Mouse (Mus musculus): ENCODE measurements at regions not wholly inside any gene's neighbourhood (a gene's known extent, or its start where the extent isn't known, plus 50 kb on each side); places are given as distances from the start of the nearest gene placed in this dataset.
A peak's percentile ranks its signal among the peaks of the same experiment; 100 is the strongest.

GRCm38 (mm10) chr14:105630867-105631680, 265.5 kb downstream of the Spry2 start:
- peak; percentile 45 for DNase-seq (ENCODE audit: inconsistent ontology term)

- no peak for DNase-seq (ENCODE audit: inconsistent ontology term)
These were observed 266.2 kb downstream of the Spry2 start for GRCm38 (mm10) chr14:105630444-105630843.

GRCm38 (mm10) chr14:105628673-105629072, 267.9 kb downstream of the Spry2 start:
- DNase-seq (ENCODE audit: inconsistent ontology term) = no peak

- DNase-seq (ENCODE audit: inconsistent ontology term) = peak; percentile 23
These were observed 272.2 kb downstream of the Spry2 start for GRCm38 (mm10) chr14:105624387-105624786.

- DNase-seq (ENCODE audit: inconsistent ontology term) = no peak
These were observed 274.5 kb downstream of the Spry2 start for GRCm38 (mm10) chr14:105622166-105622565.

- DNase-seq (ENCODE audit: inconsistent ontology term) = peak; percentile 74
These were observed 275.5 kb downstream of the Spry2 start for GRCm38 (mm10) chr14:105621124-105621523.

- DNase-seq (ENCODE audit: inconsistent ontology term) = no peak
These were observed 277.2 kb downstream of the Spry2 start for GRCm38 (mm10) chr14:105619449-105619848.

GRCm38 (mm10) chr14:105615766-105616165, 280.9 kb downstream of the Spry2 start:
- peak; percentile 81 for DNase-seq (ENCODE audit: inconsistent ontology term)

- DNase-seq (ENCODE audit: inconsistent ontology term) = no peak
These were observed 283.8 kb downstream of the Spry2 start for GRCm38 (mm10) chr14:105612794-105613193.

GRCm38 (mm10) chr14:105608804-105609203, 287.8 kb downstream of the Spry2 start:
- DNase-seq (ENCODE audit: inconsistent ontology term) = no peak

- DNase-seq (ENCODE audit: inconsistent ontology term) = no peak
These were observed 290.1 kb downstream of the Spry2 start for GRCm38 (mm10) chr14:105606551-105606950.

GRCm38 (mm10) chr14:105604451-105604850, 292.2 kb downstream of the Spry2 start:
- no peak for DNase-seq (ENCODE audit: inconsistent ontology term)

GRCm38 (mm10) chr14:105603047-105603461, 293.6 kb downstream of the Spry2 start:
- DNase-seq (ENCODE audit: inconsistent ontology term) = no peak

GRCm38 (mm10) chr14:105599550-105600453, 296.8 kb downstream of the Spry2 start:
- no peak for DNase-seq (ENCODE audit: inconsistent ontology term)

- peak; percentile 83 for DNase-seq (ENCODE audit: inconsistent ontology term)
These were observed 306.9 kb downstream of the Spry2 start for GRCm38 (mm10) chr14:105589751-105590150.

GRCm38 (mm10) chr14:105589261-105589660, 307.4 kb downstream of the Spry2 start:
- DNase-seq (ENCODE audit: inconsistent ontology term) = peak; percentile 84

GRCm38 (mm10) chr14:105588391-105589163, 308.0 kb downstream of the Spry2 start:
- peak; percentile 99 for DNase-seq (ENCODE audit: inconsistent ontology term)

- no peak for DNase-seq (ENCODE audit: inconsistent ontology term)
These were observed 308.6 kb downstream of the Spry2 start for GRCm38 (mm10) chr14:105588029-105588390.

GRCm38 (mm10) chr14:105584632-105585031, 312.0 kb downstream of the Spry2 start:
- DNase-seq (ENCODE audit: inconsistent ontology term) = no peak

- DNase-seq (ENCODE audit: inconsistent ontology term) = no peak
These were observed 313.1 kb downstream of the Spry2 start for GRCm38 (mm10) chr14:105583497-105583896.

GRCm38 (mm10) chr14:105576266-105576665, 317.9 kb downstream of the Ndfip2 start:
- DNase-seq (ENCODE audit: inconsistent ontology term) = no peak

Measured in Muller cell, postnatal 12 days (primary cell).